Comparison of ENCODE assay signal across 18 mouse cellular contexts in the genomic region with DNA sequence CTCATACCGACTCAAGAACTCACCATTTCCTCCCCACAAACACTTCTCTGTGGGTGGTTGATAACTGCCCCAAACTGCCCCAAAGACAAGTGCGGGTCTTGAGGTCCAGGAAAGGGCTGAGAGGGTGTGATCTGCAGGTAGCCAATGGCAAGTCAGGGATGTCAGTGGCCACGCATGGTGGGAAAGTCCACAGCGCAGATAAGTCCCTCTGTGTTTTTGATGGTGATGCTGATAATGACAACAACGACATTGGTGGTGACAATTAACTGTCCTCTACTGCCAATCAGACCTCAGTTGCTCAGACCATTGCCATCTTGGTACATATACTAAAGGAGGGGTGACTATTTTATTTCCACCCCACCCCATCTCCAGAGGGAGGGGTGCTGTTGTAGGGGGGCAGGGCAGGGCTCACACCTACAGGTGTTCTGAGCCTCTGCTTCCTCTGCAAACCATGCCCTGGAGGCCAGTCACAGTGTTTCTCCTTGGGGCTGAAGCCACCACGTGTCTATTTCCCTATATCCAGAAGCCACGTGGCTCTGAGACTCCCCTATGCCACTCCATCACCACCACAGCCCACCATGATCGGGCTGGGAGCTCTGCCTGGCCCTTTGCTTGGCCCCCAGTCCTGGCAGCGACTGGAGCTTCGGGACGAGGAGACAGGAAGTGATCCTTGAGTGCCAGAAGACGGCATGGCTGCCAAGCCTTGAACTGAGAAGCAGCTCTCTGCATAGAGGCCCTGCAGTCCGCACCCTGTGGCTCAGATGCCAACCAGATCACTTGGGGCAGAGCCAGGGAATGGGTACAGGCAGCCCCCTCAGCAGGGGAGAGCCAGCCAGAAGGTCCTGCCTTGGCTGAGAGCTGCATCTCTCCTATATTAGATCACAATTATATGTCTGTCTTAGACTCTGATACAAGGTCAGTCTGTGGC. TPM values are rescaled to one million over a fixed set of nuclear protein-coding genes. Genes with fewer than 3 reads are reported as not detected.
DNase-seq lines count a peak whose midpoint lies in the region; ATAC-seq and TF ChIP-seq lines count a peak whose summit lies in the region.
"Had no signal": no experiment of that assay in that cellular context is flagged by ENCODE, and none has a peak within 500 bp of the region (broad histone marks: within the 10 kb centered on the region; RNA-seq: fewer than 3 reads in every experiment).

No protein-coding gene starts in this region.

- no peak for TF ChIP-seq EP300 in lung, postnatal 0 days (IDR thresholded peaks at IDR 0.05)

- H3K4me3 ChIP-seq in hindbrain, embryonic 15.5 days, result no peak overlapping the region
- H3K4me3 ChIP-seq in hindbrain, embryonic 10.5 days, result no peak overlapping the region
- no peak overlapping the region for H3K4me3 ChIP-seq in lung, postnatal 0 days (ENCODE audit: low read depth, low read length)
- H3K4me3 ChIP-seq in limb, embryonic 15.5 days, result no peak overlapping the region
- no peak overlapping the region for H3K4me3 ChIP-seq in kidney, embryonic 15.5 days (replicated peaks)
- H3K4me3 ChIP-seq: forebrain, embryonic 13.5 days; heart, adult 2 months; lung, embryonic 15.5 days; midbrain, embryonic 13.5 days had no signal

- 74% methylated on average over 13 of the region's 13 CpGs for WGBS in hindbrain, embryonic 15.5 days
- 78% methylated on average over 13 of the region's 13 CpGs for WGBS in hindbrain, embryonic 10.5 days
- WGBS in lung, postnatal 0 days, result 48% methylated on average over 13 of the region's 13 CpGs
- WGBS in limb, embryonic 15.5 days, result 52% methylated on average over 13 of the region's 13 CpGs
- 68% methylated on average over 13 of the region's 13 CpGs for WGBS in kidney, embryonic 15.5 days

- H3K4me2 ChIP-seq in hindbrain, embryonic 15.5 days, result no peak overlapping the region
- no peak overlapping the region for H3K4me2 ChIP-seq in lung, postnatal 0 days (replicated peaks; ENCODE audit: low read depth, low read length)
- no peak overlapping the region for H3K4me2 ChIP-seq in limb, embryonic 15.5 days
- H3K4me2 ChIP-seq in kidney, embryonic 15.5 days, result no peak overlapping the region
- H3K4me2 ChIP-seq: forebrain, embryonic 13.5 days; lung, embryonic 15.5 days; midbrain, embryonic 13.5 days had no signal

- no peaks in the 10 kb centered on the region for H3K36me3 ChIP-seq in hindbrain, embryonic 15.5 days
- no peaks in the 10 kb centered on the region for H3K36me3 ChIP-seq in hindbrain, embryonic 10.5 days
- no peaks in the 10 kb centered on the region for H3K36me3 ChIP-seq in lung, postnatal 0 days (ENCODE audit: insufficient read depth, low read length)
- no peaks in the 10 kb centered on the region for H3K36me3 ChIP-seq in limb, embryonic 15.5 days
- H3K36me3 ChIP-seq in kidney, embryonic 15.5 days, result no peaks in the 10 kb centered on the region
- H3K36me3 ChIP-seq: lung, embryonic 15.5 days; midbrain, embryonic 13.5 days had no signal

- H3K27ac ChIP-seq in hindbrain, embryonic 15.5 days (replicated peaks), result no peak overlapping the region
- no peak overlapping the region for H3K27ac ChIP-seq in hindbrain, embryonic 10.5 days
- no peak overlapping the region for H3K27ac ChIP-seq in lung, postnatal 0 days (ENCODE audit: low read length)
- H3K27ac ChIP-seq in limb, embryonic 15.5 days, result no peak overlapping the region
- no peak overlapping the region for H3K27ac ChIP-seq in kidney, embryonic 15.5 days
- H3K27ac ChIP-seq: forebrain, embryonic 13.5 days; heart, adult 2 months; lung, embryonic 15.5 days; midbrain, embryonic 13.5 days had no signal

- DNase-seq in hindbrain, embryonic 10.5 days (ENCODE audit: low spot score), result no peak
- peak; percentile 15 to 52 for DNase-seq in lung, postnatal 4 days
- DNase-seq in lung, postnatal 0 days (ENCODE audit: low spot score), result no peak
- peak; percentile 75 to 84 for DNase-seq in cerebellum, postnatal 14 days
- DNase-seq: adrenal gland, adult 8-10 months; heart, adult 2 months; kidney, adult 9 months; liver; thymus, postnatal 25 days had no signal

- H3K27me3 ChIP-seq in hindbrain, embryonic 15.5 days, result no peaks in the 10 kb centered on the region
- H3K27me3 ChIP-seq in hindbrain, embryonic 10.5 days (ENCODE audit: insufficient read depth, poor library complexity, severe bottlenecking), result no peaks in the 10 kb centered on the region
- no peaks in the 10 kb centered on the region for H3K27me3 ChIP-seq in lung, postnatal 0 days (replicated peaks; ENCODE audit: insufficient read depth, low read length)
- no peaks in the 10 kb centered on the region for H3K27me3 ChIP-seq in limb, embryonic 15.5 days
- no peaks in the 10 kb centered on the region for H3K27me3 ChIP-seq in kidney, embryonic 15.5 days
- H3K27me3 ChIP-seq: forebrain, embryonic 13.5 days; lung, embryonic 15.5 days; midbrain, embryonic 13.5 days had no signal

- no peaks in the 10 kb centered on the region for H3K4me1 ChIP-seq in hindbrain, embryonic 15.5 days (replicated peaks)
- H3K4me1 ChIP-seq in hindbrain, embryonic 10.5 days (replicated peaks), result no peaks in the 10 kb centered on the region
- no peaks in the 10 kb centered on the region for H3K4me1 ChIP-seq in lung, postnatal 0 days (ENCODE audit: insufficient read depth, low read depth, low read length)
- peaks cover 19% of the 10 kb centered on the region for H3K4me1 ChIP-seq in limb, embryonic 15.5 days
- H3K4me1 ChIP-seq in kidney, embryonic 15.5 days, result no peaks in the 10 kb centered on the region
- H3K4me1 ChIP-seq: forebrain, embryonic 13.5 days; midbrain, embryonic 13.5 days had no signal

- peak; percentile 38; the same call in 1 of the 2 replicates for ATAC-seq in hindbrain, embryonic 15.5 days (ENCODE audit: low FRiP score, low read depth)
- no peak; the same call in 1 of the 2 replicates for ATAC-seq in lung, postnatal 0 days
- ATAC-seq in limb, embryonic 15.5 days (ENCODE audit: insufficient number of reproducible peaks, low FRiP score, low TSS enrichment, low read depth), result peak; percentile 22; the same call in 1 of the 2 replicates
- ATAC-seq in kidney, embryonic 15.5 days (replicated peaks; ENCODE audit: low FRiP score), result no peak
- ATAC-seq: CD4-positive, CD25-positive, alpha-beta regulatory T cell, adult 4 months; forebrain, embryonic 13.5 days; midbrain, embryonic 13.5 days had no signal

- no peak for TF ChIP-seq CTCF in lung, postnatal 0 days (IDR thresholded peaks at IDR 0.05)

- no peak overlapping the region for H3K9ac ChIP-seq in hindbrain, embryonic 15.5 days
- H3K9ac ChIP-seq in lung, postnatal 0 days (replicated peaks; ENCODE audit: low read depth), result no peak overlapping the region
- no peak overlapping the region for H3K9ac ChIP-seq in limb, embryonic 15.5 days
- no peak overlapping the region for H3K9ac ChIP-seq in kidney, embryonic 15.5 days
- H3K9ac ChIP-seq: forebrain, embryonic 13.5 days; lung, embryonic 15.5 days; midbrain, embryonic 13.5 days had no signal

- no peaks in the 10 kb centered on the region for H3K9me3 ChIP-seq in hindbrain, embryonic 15.5 days
- no peaks in the 10 kb centered on the region for H3K9me3 ChIP-seq in hindbrain, embryonic 10.5 days
- H3K9me3 ChIP-seq in lung, postnatal 0 days (ENCODE audit: low read length), result no peaks in the 10 kb centered on the region
- H3K9me3 ChIP-seq in limb, embryonic 15.5 days, result no peaks in the 10 kb centered on the region
- no peaks in the 10 kb centered on the region for H3K9me3 ChIP-seq in kidney, embryonic 15.5 days (replicated peaks)
- H3K9me3 ChIP-seq: lung, embryonic 15.5 days; midbrain, embryonic 13.5 days had no signal

RNA-seq across cellular contexts. Expression of a gene that starts 11.7 kb away (rescaled TPM):
- 0.26 and 0.35 TPM in 2 replicates for polyA plus RNA-seq in hindbrain, embryonic 15.5 days (2015; fragmentation: Nextera tagmentation; extraction: Ambion mirVana)
- polyA plus RNA-seq in hindbrain, embryonic 10.5 days (2016; fragmentation: Nextera tagmentation; extraction: Ambion mirVana), result 0.26 and 0.43 TPM in 2 replicates
- polyA plus RNA-seq in lung, postnatal 0 days (2015; fragmentation: Nextera tagmentation; extraction: Ambion mirVana), result 1.5 and 1.8 TPM in 2 replicates
- 4.9 and 6.9 TPM in 2 replicates for polyA plus RNA-seq in limb, embryonic 15.5 days (2015; fragmentation: Nextera tagmentation; extraction: Ambion mirVana)
- polyA plus RNA-seq in kidney, embryonic 15.5 days (2015; fragmentation: Nextera tagmentation; extraction: Ambion mirVana), result 1.3 and 1.9 TPM in 2 replicates

RNA-seq across cellular contexts. Expression of a gene that starts 36.1 kb away (rescaled TPM):
- not detected in 2 replicates for polyA plus RNA-seq in hindbrain, embryonic 15.5 days (2015; fragmentation: Nextera tagmentation; extraction: Ambion mirVana)
- polyA plus RNA-seq in hindbrain, embryonic 10.5 days (2016; fragmentation: Nextera tagmentation; extraction: Ambion mirVana), result not detected in 2 replicates
- 0.08 and 0.17 TPM in 2 replicates for polyA plus RNA-seq in lung, postnatal 0 days (2015; fragmentation: Nextera tagmentation; extraction: Ambion mirVana)
- polyA plus RNA-seq in limb, embryonic 15.5 days (2015; fragmentation: Nextera tagmentation; extraction: Ambion mirVana), result 0.09 TPM in 1 of 2 replicates, not detected in the other
- not detected in 2 replicates for polyA plus RNA-seq in kidney, embryonic 15.5 days (2015; fragmentation: Nextera tagmentation; extraction: Ambion mirVana)
- polyA plus RNA-seq: forebrain, embryonic 13.5 days; lung, embryonic 15.5 days; midbrain, embryonic 13.5 days; neural tube, embryonic 11.5 days; stomach, embryonic 16.5 days had no signal

Comparison
In these comparisons a context has a peak if more than half of its experiments do, and no peak if none do; other contexts are left out.
1. DNase-seq: peak in lung, postnatal 4 days (2 of 2) and cerebellum, postnatal 14 days (2 of 2); none in hindbrain, embryonic 10.5 days (single experiment) and lung, postnatal 0 days (single experiment).
2. ATAC-seq: peak in hindbrain, embryonic 15.5 days (single experiment) and limb, embryonic 15.5 days (single experiment); none in lung, postnatal 0 days (single experiment) and kidney, embryonic 15.5 days (single experiment).